16 mouse cellular contexts compared by ENCODE assay signal in the genomic region with DNA sequence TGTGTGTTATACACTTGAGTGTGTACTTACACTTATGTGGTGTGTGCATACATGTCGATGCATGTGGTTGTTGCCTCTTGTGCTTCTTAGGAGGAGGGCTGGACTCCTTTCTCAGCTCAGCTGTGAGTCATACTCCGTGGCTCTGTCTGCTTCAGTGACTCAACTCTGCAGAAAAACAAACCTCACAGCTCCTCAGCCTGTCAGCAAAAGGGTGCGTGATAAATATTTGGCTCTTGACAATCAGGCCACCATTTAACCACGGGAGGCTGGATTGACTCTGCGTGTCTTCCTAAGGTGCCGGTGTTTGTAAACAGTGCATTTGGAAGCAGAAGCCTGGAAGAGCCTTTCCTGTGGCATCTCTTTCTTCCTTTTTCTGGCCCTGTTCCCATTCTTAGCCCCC. TPM values are rescaled to one million over a fixed set of nuclear protein-coding genes. Genes with fewer than 3 reads are reported as not detected.
DNase-seq lines count a peak whose midpoint lies in the region.
"Had no signal": no experiment of that assay in that cellular context is flagged by ENCODE, and none has a peak within 500 bp of the region (broad histone marks: within the 10 kb centered on the region; RNA-seq: fewer than 3 reads in every experiment).

No protein-coding gene starts in this region.

- H3K36me3 ChIP-seq in limb, embryonic 10.5 days: no peaks in the 10 kb centered on the region
- H3K36me3 ChIP-seq: kidney, embryonic 15.5 days; stomach, embryonic 15.5 days had no signal

- no peak overlapping the region for H3K27ac ChIP-seq in limb, embryonic 10.5 days
- H3K27ac ChIP-seq: hindbrain, postnatal 0 days; kidney, embryonic 15.5 days had no signal

- DNase-seq in adrenal gland, adult 2 months: peak; percentile 77
- DNase-seq in adrenal gland, adult 18-20 months (ENCODE audit: low spot score in 2 of 2): no peak
- DNase-seq in layer of hippocampus, adult 9-11 months: peak; percentile 51
- DNase-seq in layer of hippocampus, adult 8-10 months (ENCODE audit: low spot score in 2 of 2): no peak
- DNase-seq in 3T3-L1 (ENCODE audit: low read depth, low spot score): peak; percentile 97
- peak; percentile 93 for DNase-seq in brain, adult 2 months (ENCODE audit: low read depth, low spot score)
- no peak for DNase-seq in limb, embryonic 10.5 days (ENCODE audit: low spot score)
- DNase-seq in gastrocnemius, postnatal 4 days (ENCODE audit: low spot score in 2 of 2): no peak
- DNase-seq: B cell, adult 2 months; gastrocnemius, postnatal 14 days; layer of hippocampus, postnatal 36 days; retina, postnatal 1 day had no signal

- no peaks in the 10 kb centered on the region for H3K27me3 ChIP-seq in limb, embryonic 10.5 days (ENCODE audit: low read depth, poor library complexity, severe bottlenecking)
- H3K27me3 ChIP-seq: kidney, embryonic 15.5 days; stomach, embryonic 15.5 days had no signal

- H3K9me3 ChIP-seq in limb, embryonic 10.5 days (replicated peaks): no peaks in the 10 kb centered on the region
- H3K9me3 ChIP-seq: kidney, embryonic 15.5 days; stomach, embryonic 15.5 days had no signal

- H3K4me3 ChIP-seq in limb, embryonic 10.5 days: no peak overlapping the region
- H3K4me3 ChIP-seq: erythroblast, embryonic 14.5 days; kidney, embryonic 15.5 days; stomach, embryonic 15.5 days had no signal

- 85% methylated on average over 6 of the region's 6 CpGs for WGBS in limb, embryonic 10.5 days

- peaks cover 6% of the 10 kb centered on the region; the same call in 1 of the 2 replicates for H3K4me1 ChIP-seq in limb, embryonic 10.5 days

RNA-seq across cellular contexts. Expression of a gene that starts 53.5 kb away (rescaled TPM):
- 10 to 100 TPM in 1 of 2 experiments, 1 to 10 TPM in 1; 9.7 to 18.3 TPM for total RNA-seq in adrenal gland, adult 2 months (2021)
- 3.6 and 4.6 TPM in 2 replicates for polyA plus RNA-seq in adrenal gland, adult 2 months (2012; rRNA removed)
- 10 to 100 TPM in 1 of 2 experiments, 1 to 10 TPM in 1; 9.7 to 13.4 TPM for total RNA-seq in adrenal gland, adult 18-20 months (2021)
- total RNA-seq in layer of hippocampus, adult 8-10 months (2022): 10 to 100 TPM; 61.3 to 82.7 (median 71.8) TPM
- 0.75 and 1.1 TPM in 2 replicates for polyA plus RNA-seq in limb, embryonic 10.5 days (2016; fragmentation: Nextera tagmentation; extraction: Ambion mirVana)
- total RNA-seq in gastrocnemius, postnatal 4 days (2021): 10 to 100 TPM; 31.6 to 39.0 TPM
- polyA plus RNA-seq: erythroblast, embryonic 14.5 days had no signal

Comparison
In these comparisons a context has a peak if more than half of its experiments do, and no peak if none do; other contexts are left out.
1. DNase-seq: peak in adrenal gland, adult 2 months (single experiment), layer of hippocampus, adult 9-11 months (single experiment), 3T3-L1 (single experiment) and brain, adult 2 months (single experiment); none in adrenal gland, adult 18-20 months (0 of 2), layer of hippocampus, adult 8-10 months (0 of 2), limb, embryonic 10.5 days (single experiment) and gastrocnemius, postnatal 4 days (0 of 2).